Mouse (Mus musculus) spleen, postnatal 4 days (tissue): ENCODE data around the gene Yod1.

Source experiments
- DNase-seq, 2 experiments: peaks; one replicate each; pipeline ENCODE4 v3.0.0; 2022; ENCODE audit warnings: low spot score in 2 of 2

The Yod1 gene

DNA sequence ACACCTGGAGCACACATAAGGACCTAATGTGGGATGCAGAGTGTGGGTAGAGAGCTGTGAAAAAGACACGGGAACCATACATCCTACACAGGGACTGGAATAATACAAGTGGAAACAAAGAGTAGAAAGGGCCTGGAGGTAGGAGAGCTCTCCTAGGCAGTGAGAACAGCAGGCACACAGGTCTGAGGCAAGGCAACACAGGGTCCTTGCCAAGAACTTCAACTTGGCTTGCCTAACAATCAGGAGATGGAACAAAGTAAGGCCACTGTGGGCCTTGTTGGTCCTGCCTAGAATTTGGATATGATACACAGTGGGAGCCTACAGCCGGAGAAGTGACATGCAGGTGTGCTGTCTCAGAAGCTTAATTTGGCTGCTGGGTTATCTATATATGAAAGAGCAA, 52.8 kb downstream of the Yod1 start:
- no peak for DNase-seq

DNA sequence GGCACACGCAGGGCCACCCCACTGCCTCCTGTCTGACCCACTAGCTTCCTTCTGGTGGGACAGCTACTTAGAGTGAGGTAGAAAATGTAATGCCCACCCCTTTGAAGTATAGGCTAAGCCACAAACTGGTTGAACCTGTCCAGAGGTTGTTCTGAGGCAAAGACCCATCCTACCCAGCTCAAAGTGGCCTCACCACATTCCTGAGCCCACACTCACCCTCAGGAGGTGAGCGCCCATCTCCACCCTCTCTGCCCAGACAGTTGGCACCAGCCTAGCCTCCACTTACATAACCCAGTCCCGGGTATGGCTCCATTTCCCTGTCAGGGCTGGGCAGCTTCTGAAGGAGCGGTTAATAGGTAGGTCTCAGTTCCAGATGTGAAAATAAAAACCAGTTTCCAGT, 53.4 kb downstream of the Yod1 start:
- DNase-seq, result no peak

DNA sequence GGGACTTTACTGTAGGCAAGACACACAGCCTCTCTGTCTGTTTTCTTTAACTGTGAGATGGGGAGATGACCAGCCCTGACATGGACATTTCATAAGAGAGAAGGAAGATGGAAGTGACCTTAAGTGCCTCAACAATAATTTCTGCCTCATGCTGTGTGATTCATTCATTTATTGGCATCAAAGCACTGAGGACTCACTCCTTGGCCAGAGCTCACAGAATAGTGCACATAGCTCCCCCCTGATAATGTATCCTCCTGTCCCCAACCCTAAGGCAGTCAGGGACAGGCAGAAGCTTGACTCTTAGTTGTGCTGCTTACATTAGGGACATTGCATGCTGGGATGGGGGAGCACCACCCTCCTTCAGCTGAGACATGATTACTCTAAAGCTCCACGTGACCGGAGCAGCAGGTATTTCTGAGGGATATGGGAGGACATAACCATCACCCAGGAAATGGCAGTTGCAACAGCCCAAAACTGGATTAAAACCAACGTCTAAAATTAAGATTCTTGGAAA, 53.9 kb downstream of the Yod1 start:
- DNase-seq, result no peak
